Mouse (Mus musculus) layer of hippocampus, adult 9-11 months (tissue): ENCODE data around the gene Nrg3.
"Not testable (repeated sequence)": the region's sequence is repeated elsewhere in the genome, so short reads cannot be mapped to it uniquely, and the experiment has no call there.

Experiments
- DNase-seq: peaks from one replicate; pipeline ENCODE4 v3.0.0; 2022

Nrg3 gene

DNA sequence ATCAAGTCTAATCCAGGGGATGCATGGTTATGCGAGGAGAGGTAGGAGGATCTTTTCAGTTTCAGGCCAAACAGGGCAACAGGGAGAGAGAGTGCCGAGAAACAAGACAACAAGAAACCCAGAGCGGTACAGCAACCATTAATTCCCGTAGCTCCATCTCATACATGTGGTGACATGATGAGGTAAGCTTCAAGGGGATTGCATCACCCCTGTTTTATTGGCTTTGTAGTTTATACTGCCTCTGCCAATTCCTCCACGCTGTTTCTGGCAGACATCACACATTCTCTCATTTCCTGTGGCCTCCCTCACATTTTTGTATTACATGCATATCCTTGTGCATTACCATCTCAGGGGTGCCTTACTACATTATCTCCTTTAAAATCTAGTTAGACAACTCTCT is 280.9 kb downstream of the Nrg3 start:
- peak; percentile 5 for DNase-seq

GRCm38 (mm10) chr14:39173709-39174108 is 299.2 kb downstream of the Nrg3 start:
- DNase-seq: no peak

DNA sequence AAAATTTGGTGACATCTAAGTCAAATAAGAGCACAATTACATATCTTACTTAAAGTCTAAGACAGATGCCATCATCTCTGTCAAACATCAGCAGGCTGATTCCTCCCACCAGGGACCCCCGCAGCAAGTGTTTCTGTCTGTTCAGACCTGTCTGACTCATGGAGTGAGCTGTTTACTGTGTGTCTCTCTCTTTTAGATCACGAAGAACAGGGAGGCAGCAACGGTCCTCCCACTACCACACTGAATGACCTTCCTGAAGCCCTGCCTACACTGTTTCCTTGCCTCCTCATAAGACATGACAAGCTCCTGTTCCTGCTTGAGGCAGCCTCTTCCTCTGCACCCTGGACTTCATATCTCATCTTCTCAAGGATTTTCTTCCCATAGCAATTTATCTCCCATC is 312.7 kb downstream of the Nrg3 start:
- DNase-seq: no peak

GRCm38 (mm10) chr14:39155462-39155861 is 317.4 kb downstream of the Nrg3 start:
- DNase-seq: peak; percentile 6

GRCm38 (mm10) chr14:39129766-39130165 is 343.1 kb downstream of the Nrg3 start:
- no peak for DNase-seq

- no peak for DNase-seq
Measured at GRCm38 (mm10) chr14:39117977-39118376, 354.9 kb downstream of the Nrg3 start.

DNA sequence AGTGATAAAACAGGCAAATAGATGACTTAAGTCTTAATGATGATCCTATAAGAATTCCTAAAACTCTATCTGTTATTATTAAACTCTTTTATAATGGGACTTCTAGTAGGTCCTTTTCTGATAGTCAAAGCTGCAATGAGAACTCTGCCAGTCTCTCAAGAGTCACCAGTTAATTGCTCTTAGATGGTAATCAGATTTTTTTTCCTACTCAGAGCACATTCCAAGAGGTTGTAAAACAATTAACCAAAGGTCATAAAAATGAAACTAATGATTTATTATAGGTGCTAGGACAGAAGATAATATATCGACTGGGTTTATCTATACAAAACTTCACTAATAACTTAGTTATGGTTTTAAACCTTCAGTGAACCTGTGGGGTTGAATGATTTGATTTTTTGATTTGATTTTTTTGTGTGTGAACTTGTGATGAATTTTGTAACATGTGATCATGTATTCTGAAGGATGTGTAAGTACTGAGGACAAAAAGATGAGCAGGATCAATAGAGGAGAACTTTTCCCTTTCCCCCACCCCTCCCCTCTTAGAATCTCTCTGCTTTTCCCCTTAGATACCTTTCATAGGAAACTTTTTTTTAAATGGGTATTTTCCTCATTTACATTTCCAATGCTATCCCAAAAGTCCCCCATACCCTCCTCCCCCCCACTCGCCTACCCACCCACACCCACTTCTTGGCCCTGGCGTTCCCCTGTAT is 356.2 kb downstream of the Nrg3 start:
- not testable (repeated sequence) for DNase-seq

DNA sequence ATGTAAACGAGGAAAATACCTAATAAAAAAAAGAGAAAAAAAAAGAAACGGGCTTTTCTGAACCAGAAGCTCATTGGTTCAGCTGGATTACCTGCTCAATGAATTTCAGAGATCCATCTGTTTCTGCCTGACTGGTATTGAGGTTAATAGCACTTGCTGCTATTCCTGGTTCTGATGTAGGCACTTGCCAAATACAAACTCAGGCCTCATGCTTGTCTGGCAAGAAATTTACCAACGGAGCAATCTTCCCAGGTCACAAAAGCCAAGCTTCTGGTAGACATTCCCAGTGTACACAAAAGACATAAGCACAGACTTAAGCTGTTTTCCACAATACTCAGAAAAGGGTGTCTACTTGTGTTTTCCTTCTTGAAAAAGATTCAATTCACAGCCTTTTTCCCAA is 363.3 kb downstream of the Nrg3 start:
- DNase-seq: no peak

GRCm38 (mm10) chr14:39106776-39107175 is 366.1 kb downstream of the Nrg3 start:
- peak; percentile 49 for DNase-seq

DNA sequence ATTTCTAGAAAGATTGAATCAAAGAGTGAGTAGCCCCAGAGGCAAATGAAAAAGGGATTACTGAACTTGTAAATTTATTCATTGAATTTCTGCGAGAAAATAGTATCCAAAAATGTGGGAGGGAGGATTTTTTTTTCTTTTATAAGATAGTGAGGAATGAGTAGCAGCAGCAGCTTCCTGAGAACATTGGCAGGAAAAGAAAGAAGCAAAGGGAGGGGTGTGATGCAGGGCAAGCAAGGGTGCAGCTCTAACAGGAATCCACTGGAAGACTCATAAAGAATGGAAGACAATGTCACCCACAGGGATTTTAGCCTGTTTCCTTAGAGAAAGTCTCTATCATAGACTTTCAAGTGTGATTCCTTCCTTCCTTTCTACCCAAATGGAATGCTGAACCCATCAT is 377.7 kb downstream of the Nrg3 start:
- no peak for DNase-seq

DNA sequence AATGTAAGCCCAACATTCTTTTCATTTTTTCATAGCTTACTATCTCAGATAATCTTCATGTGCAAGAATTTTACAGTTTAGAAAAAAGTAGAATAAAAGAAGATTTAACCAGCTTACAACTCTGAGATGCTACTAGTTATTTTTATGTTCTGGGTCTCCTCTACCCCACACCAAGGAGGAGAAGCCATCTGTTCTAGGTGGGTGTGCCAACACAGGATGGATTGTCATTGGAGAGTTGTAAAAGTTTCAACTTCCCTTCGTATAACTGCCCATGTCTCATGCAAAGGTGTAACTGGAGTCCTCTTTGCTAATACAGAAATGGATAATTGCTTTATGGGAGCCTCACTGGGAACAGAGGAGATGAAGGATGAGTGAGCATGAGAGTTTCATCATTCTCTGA is 393.4 kb downstream of the Nrg3 start:
- peak; percentile 8 for DNase-seq

DNA sequence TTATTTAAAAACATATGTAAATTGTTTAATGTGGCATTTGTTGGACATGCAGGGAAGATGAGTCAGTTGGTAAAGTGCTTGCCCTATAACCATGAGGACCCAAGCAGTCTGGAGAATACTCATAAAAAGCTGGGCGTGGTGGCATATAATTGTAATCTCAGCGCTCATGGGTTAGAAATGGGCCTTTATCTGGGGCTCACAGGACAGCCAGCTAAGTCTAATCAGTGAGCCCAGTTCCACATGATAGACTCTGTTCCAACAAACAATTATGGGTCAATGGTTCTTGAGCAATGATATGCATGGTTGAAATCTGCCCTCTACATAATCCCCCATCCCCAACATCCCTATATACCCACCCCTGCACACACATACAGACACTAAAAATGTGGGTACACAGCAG is 421.3 kb downstream of the Nrg3 start:
- no peak for DNase-seq

DNA sequence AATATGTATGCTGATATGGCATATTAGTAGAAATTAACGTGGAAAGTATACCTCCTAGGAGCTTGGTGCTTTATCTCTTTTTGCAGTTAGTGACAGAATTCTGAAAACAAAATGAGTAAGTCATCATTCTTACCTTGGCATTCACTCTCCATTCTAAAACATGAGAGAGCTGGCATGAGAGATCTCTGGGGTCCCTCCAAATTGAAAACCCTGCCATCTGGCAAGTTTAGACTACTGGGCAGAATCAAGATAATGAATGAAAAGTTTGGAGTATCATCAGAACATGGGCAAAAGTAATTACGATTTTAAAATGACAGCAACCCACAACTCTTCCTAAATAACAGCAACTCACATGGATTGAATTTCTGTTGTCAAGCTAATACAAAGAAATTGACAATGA is 423.9 kb downstream of the Nrg3 start:
- DNase-seq: no peak

DNA sequence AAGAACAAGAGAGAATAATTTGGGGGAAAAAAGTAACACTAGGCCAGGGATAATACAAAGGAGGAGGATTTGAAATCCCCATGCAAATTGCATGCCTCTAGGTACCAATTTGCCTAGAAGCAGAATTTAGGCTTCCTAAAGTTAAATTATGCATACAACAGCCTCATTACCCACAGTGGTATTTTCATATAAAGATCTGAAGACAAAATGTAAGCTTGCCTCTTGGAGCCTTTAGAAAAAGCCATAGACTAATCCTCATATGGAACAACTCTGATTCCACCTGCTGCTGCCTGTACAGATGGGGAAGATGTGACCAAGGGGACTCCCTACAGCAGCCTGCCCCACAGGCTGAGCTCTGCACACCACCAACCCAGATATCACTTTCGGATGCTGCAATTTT is 428.6 kb downstream of the Nrg3 start:
- DNase-seq: peak; percentile 14

GRCm38 (mm10) chr14:39043793-39044192 is 429.1 kb downstream of the Nrg3 start:
- DNase-seq: peak; percentile 91

DNA sequence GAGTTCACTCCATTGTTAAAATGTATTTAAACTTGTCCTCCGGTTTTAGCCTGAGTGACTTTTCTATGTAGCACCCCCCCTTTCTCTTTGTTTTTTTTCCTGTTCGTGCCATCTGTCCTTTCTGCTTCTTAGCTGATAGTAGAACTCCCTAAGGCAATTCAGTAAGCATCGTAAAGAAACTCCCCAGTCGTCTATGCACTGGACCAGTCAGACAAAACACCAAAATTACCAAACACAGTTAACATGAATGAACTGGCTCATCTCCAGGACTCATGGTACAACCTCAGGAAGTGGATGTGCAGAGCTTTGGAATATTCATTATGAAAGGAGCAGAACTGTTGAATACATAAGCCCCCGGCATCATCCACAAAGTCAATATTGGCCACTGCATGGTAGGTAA is 429.5 kb downstream of the Nrg3 start:
- no peak for DNase-seq

DNA sequence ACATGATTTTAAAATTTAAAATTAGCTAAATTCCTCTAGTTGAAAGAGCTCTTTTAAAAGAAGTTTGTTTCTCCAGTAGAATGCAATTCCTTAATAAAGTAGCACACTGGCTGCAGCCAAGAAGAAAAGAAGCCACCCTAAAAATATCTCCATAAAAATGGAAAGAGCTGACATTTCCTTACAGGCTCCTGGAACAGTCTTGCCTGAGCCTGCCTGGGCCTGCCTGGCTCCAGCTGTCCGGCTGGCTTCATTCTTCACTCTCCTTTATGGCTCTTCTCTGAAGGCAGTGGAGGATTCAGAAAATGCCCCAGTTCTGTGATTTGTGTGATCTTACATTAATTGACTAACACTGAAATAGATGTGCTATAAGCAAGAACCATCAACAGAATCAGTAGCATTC is 433.8 kb downstream of the Nrg3 start:
- peak; percentile 49 for DNase-seq

DNA sequence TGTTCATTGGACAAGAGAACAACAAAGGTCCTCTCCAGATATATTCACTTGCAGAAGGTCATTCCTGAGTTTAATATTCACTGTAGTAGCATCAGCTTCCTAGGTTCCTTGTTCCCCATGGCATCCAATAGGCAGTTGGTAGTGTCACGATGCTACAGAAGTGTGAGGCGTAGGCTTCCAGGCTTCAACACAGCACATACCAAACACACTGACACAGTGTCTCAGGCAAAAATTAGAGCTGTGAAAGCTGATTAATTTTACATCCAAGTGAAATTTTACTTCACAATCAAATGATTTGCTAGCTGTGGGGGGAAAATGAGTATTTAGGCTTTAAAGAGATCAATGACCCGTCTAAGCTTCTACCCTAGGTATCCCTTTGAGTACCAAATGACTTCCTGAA is 438.4 kb downstream of the Nrg3 start:
- peak; percentile 38 for DNase-seq

- no peak for DNase-seq
Measured at GRCm38 (mm10) chr14:39023065-39023464, 449.8 kb downstream of the Nrg3 start.

DNA sequence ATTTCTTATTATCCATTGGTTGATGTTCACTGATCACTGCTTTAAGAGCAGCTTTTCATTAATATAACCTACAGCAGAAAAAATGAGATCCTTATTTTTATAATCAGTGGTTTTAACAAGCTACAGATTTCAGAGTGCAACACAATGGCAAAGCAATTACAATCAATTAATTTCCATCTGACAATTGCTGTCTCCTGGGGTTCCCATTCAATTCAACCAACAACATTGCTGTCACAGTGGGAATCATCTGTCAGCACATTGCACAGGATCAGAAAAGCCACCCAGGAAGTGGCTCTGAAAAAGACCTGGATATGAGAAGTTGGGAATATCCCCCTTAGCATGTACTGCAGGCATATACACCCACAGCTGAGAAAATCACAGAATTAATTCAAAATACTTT is 458.8 kb downstream of the Nrg3 start:
- DNase-seq: no peak

DNA sequence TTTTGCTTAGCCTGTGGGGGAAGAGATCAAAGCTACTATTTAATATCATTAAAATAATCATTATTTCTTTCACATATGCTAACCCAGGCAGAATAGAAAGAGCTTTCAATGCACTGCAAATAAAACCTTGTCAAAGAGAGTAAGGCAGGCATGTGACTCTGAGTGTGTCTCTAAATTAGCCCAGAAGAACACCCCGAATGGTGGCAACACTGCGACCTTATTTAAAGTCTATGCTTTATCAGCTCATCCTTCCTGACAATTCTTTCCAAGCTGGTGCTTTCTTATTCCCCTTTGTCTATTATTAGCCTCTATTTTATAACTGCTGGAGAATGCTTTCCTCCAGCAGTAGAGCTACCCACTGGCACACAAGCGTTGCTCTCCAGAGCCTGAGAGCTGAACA is 475.0 kb downstream of the Nrg3 start:
- no peak for DNase-seq

DNA sequence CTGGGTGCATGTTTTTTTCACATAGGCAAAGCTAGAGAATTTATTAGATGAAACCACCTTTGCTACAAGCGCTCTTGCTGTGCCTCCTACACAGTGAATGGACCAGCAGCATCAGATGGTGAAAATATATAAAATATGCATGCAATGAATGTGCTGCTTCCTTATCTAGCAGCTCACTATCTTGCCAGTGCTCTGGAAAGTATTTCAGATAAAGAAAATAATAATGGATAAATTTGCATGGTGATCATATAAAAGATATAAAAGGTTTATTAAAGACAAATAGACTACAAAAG is 480.4 kb downstream of the Nrg3 start:
- DNase-seq: no peak

GRCm38 (mm10) chr14:38991847-38992573 is 480.9 kb downstream of the Nrg3 start:
- DNase-seq: peak; percentile 19

- no peak for DNase-seq
Measured at GRCm38 (mm10) chr14:38959367-38959766, 513.5 kb downstream of the Nrg3 start.

GRCm38 (mm10) chr14:38937481-38937880 is 535.4 kb downstream of the Nrg3 start:
- DNase-seq: no peak
